Mouse (Mus musculus): ENCODE measurements around the gene Sptan1.

DNA sequence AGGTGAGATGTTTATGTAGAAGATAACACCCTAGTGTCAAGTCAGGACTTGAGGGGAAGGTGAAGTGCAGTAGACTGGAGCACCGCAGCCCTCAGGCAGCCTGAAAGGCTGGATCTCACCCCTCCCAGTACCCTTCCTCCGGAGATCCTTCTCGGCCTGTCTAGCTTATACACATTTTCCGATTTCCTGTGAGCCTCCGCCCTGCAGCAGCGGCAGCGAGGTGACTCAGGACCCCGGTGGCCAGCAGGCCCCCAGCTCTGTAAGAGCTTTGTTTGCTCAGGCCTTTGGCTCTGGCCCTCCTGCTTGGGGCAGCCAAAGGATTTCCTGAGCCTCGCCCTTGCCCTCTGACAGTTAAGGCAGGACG, 113.0 kb downstream of the Sptan1 start:
- TF ChIP-seq CTCF (IDR thresholded peaks at IDR 0.05; ENCODE audit: low read depth, low read length) (no peak), POLR2A (IDR thresholded peaks at IDR 0.05; ENCODE audit: borderline replicate concordance, low read depth, low read length) (no peak)

Measured in bone marrow macrophage, adult 2 months (primary cell).